8 mouse cellular contexts compared by ENCODE assay signal in genomic region chr15:97003186-97003585, GRCm38 (mm10). TPM values are rescaled to one million over a fixed set of nuclear protein-coding genes. Genes with fewer than 3 reads are reported as not detected.
DNase-seq lines count a peak whose midpoint lies in the region; ATAC-seq and TF ChIP-seq lines count a peak whose summit lies in the region.

No protein-coding gene starts in this region.

- peak overlapping the region; percentile 42 for H3K4me2 ChIP-seq in forebrain, embryonic 13.5 days
- peak overlapping the region; percentile 40 for H3K4me2 ChIP-seq in hindbrain, postnatal 0 days (ENCODE audit: low read depth, low read length)
- peak overlapping the region; percentile 36 for H3K4me2 ChIP-seq in liver, embryonic 12.5 days

- WGBS in forebrain, embryonic 13.5 days: 84% methylated on average over 6 of the region's 6 CpGs
- WGBS in hindbrain, postnatal 0 days: 66% methylated on average over 6 of the region's 6 CpGs
- WGBS in liver, embryonic 12.5 days (ENCODE audit: insufficient replicate concordance): 69% methylated on average over 6 of the region's 6 CpGs

- DNase-seq in adrenal gland, postnatal 14 days: peak; percentile 6
- DNase-seq in adrenal gland, adult 8-10 months: no peak
- no peak for DNase-seq in hindbrain, postnatal 0 days (ENCODE audit: low spot score)
- no peak for DNase-seq in urinary bladder, postnatal 14 days (ENCODE audit: low spot score)
- DNase-seq in spleen, adult 12 weeks (ENCODE audit: low spot score): no peak
- DNase-seq in layer of hippocampus, adult 11-12 months (ENCODE audit: low spot score): no peak

- H3K27me3 ChIP-seq in forebrain, embryonic 13.5 days: no peaks in the 10 kb centered on the region
- no peaks in the 10 kb centered on the region for H3K27me3 ChIP-seq in hindbrain, postnatal 0 days (ENCODE audit: insufficient read depth, low read length)
- no peaks in the 10 kb centered on the region for H3K27me3 ChIP-seq in liver, embryonic 12.5 days (replicated peaks)

- H3K27ac ChIP-seq in forebrain, embryonic 13.5 days: no peak overlapping the region
- no peak overlapping the region for H3K27ac ChIP-seq in hindbrain, postnatal 0 days
- H3K27ac ChIP-seq in liver, embryonic 12.5 days: no peak overlapping the region

- no peaks in the 10 kb centered on the region for H3K36me3 ChIP-seq in forebrain, embryonic 13.5 days (ENCODE audit: poor library complexity, severe bottlenecking)
- no peaks in the 10 kb centered on the region for H3K36me3 ChIP-seq in hindbrain, postnatal 0 days (ENCODE audit: insufficient read depth, low read length)
- H3K36me3 ChIP-seq in liver, embryonic 12.5 days: peaks cover 8% of the 10 kb centered on the region; the same call in 1 of the 2 replicates

- no peaks in the 10 kb centered on the region for H3K4me1 ChIP-seq in forebrain, embryonic 13.5 days
- H3K4me1 ChIP-seq in hindbrain, postnatal 0 days (ENCODE audit: insufficient read depth, low read length): no peaks in the 10 kb centered on the region
- H3K4me1 ChIP-seq in liver, embryonic 12.5 days: peaks cover 55% of the 10 kb centered on the region

- H3K9ac ChIP-seq in forebrain, embryonic 13.5 days: no peak overlapping the region
- no peak overlapping the region for H3K9ac ChIP-seq in hindbrain, postnatal 0 days (replicated peaks; ENCODE audit: low read length)
- no peak overlapping the region for H3K9ac ChIP-seq in liver, embryonic 12.5 days

- no peak for ATAC-seq in forebrain, embryonic 13.5 days
- ATAC-seq in hindbrain, postnatal 0 days: no peak
- no peak for ATAC-seq in liver, embryonic 12.5 days

- no peak for TF ChIP-seq CTCF in hindbrain, postnatal 0 days (IDR thresholded peaks at IDR 0.05; ENCODE audit: low read depth)

- H3K9me3 ChIP-seq in forebrain, embryonic 13.5 days (replicated peaks): no peaks in the 10 kb centered on the region
- no peaks in the 10 kb centered on the region for H3K9me3 ChIP-seq in hindbrain, postnatal 0 days (ENCODE audit: low read length)
- H3K9me3 ChIP-seq in liver, embryonic 12.5 days (replicated peaks): no peaks in the 10 kb centered on the region

- peak overlapping the region; percentile 20 for H3K4me3 ChIP-seq in forebrain, embryonic 13.5 days
- H3K4me3 ChIP-seq in hindbrain, postnatal 0 days (ENCODE audit: low read length): peak overlapping the region; percentile 18; the same call in 1 of the 2 replicates
- peak overlapping the region; percentile 21; the same call in 1 of the 2 replicates for H3K4me3 ChIP-seq in liver, embryonic 12.5 days

RNA-seq across cellular contexts. Expression of gene Slc38a4, which starts 52.6 kb away (rescaled TPM):
- total RNA-seq in adrenal gland, postnatal 14 days (2021): 8.5 and 72.3 TPM in 2 replicates
- 1 to 10 TPM; 4.0 to 6.1 (median 4.8) TPM for total RNA-seq in adrenal gland, adult 8-10 months (2022)
- polyA plus RNA-seq in forebrain, embryonic 13.5 days (2015; fragmentation: Nextera tagmentation; extraction: Ambion mirVana): 2.7 and 3.2 TPM in 2 replicates
- 3.5 and 3.6 TPM in 2 replicates for total RNA-seq in hindbrain, postnatal 0 days (2014; rRNA removed)
- 2.5 and 3.1 TPM in 2 replicates for polyA plus RNA-seq in hindbrain, postnatal 0 days (2015; fragmentation: Nextera tagmentation; extraction: Ambion mirVana)
- 43.1 and 45.1 TPM in 2 replicates for polyA plus RNA-seq in liver, embryonic 12.5 days (2016; fragmentation: Nextera tagmentation; extraction: Ambion mirVana)
